Mouse (Mus musculus) ES-E14 (cell line): Measurements from ENCODE around the gene Iqsec1. TPM values are rescaled to one million over a fixed set of nuclear protein-coding genes. Genes with fewer than 3 reads are reported as not detected.
A peak's percentile ranks its signal among the peaks of the same experiment; 100 is the strongest.

Experiments
- DNase-seq: peaks from one replicate; pipeline ENCODE4 v3.0.0-alpha.2; 2013; ENCODE audit warnings: low read depth, low spot score
- H3K27ac ChIP-seq: 2 replicates; pipeline ENCODE4 v1.5.1; 2012; ENCODE audit warnings: low read depth, mild to moderate bottlenecking, low read length, moderate library complexity, mixed read lengths; ENCODE audit not compliant: poor library complexity, insufficient read depth, severe bottlenecking
- H3K36me3 ChIP-seq: 2 replicates; pipeline ENCODE4 v1.6.1; 2012; ENCODE audit warnings: mild to moderate bottlenecking, low read length, moderate library complexity, mixed read lengths; ENCODE audit not compliant: control insufficient read depth, poor library complexity, insufficient read depth, severe bottlenecking
- H3K4me1 ChIP-seq, 2 experiments: fragments of 150-350 bp in 1 of 2; sonication (generic) in 1 of 2; 2 replicates each; pipeline ENCODE4 v1.6.1; 2012; ENCODE audit warnings: low read length in 2 of 2, mild to moderate bottlenecking in 1 of 2, mixed read lengths in 1 of 2; ENCODE audit not compliant: control insufficient read depth in 2 of 2, insufficient read depth in 2 of 2, poor library complexity in 1 of 2
- H3K4me3 ChIP-seq, 2 experiments: fragments of 150-350 bp in 1 of 2; sonication (generic) in 1 of 2; 2 replicates each; pipeline ENCODE4 v1.5.1; 2012; ENCODE audit warnings: low read length in 2 of 2, low read depth in 1 of 2, mild to moderate bottlenecking in 1 of 2, mixed read lengths in 1 of 2; ENCODE audit not compliant: insufficient read depth in 1 of 2, poor library complexity in 1 of 2, severe bottlenecking in 1 of 2
- H3K9ac ChIP-seq: 2 replicates; pipeline ENCODE4 v1.6.1; 2012; ENCODE audit warnings: low read depth, mild to moderate bottlenecking, low read length, mixed read lengths; ENCODE audit not compliant: poor library complexity, insufficient read depth, severe bottlenecking
- H3K9me3 ChIP-seq: fragments of 150-350 bp; sonication (generic); 2 replicates; pipeline ENCODE4 v1.6.1; 2012; ENCODE audit warnings: low read depth, mild to moderate bottlenecking, low read length; ENCODE audit not compliant: control insufficient read depth, insufficient read depth
- CHD2 ChIP-seq: IDR thresholded peaks from 2 replicates; pipeline ENCODE4 v1.6.1; 2014; ENCODE audit warnings: mild to moderate bottlenecking, low read depth, low read length, inconsistent platforms
- HCFC1 ChIP-seq: IDR thresholded peaks from 2 replicates; pipeline ENCODE4 v1.6.1; 2012; ENCODE audit warnings: low read length, inconsistent platforms, borderline replicate concordance; ENCODE audit not compliant: insufficient read depth
- MAFK ChIP-seq: IDR thresholded peaks from 2 replicates; pipeline ENCODE4 v1.6.1; 2014; ENCODE audit warnings: mild to moderate bottlenecking, low read depth, low read length, inconsistent platforms; ENCODE audit not compliant: insufficient read depth
- ZC3H11A ChIP-seq: IDR thresholded peaks from 2 replicates; pipeline ENCODE4 v1.6.1; 2012; ENCODE audit warnings: low read depth, mild to moderate bottlenecking, inconsistent platforms, low read length, borderline replicate concordance
- ZNF384 ChIP-seq: IDR thresholded peaks from 2 replicates; pipeline ENCODE4 v1.6.1; 2012; ENCODE audit warnings: low read depth, low read length, inconsistent platforms
- in situ Hi-C, 2 experiments: fragments of 600-800 bp; cut with MboI; formaldehyde crosslinking; loops; one replicate each; pipeline ENCODE4 v1.15.1; 2025; ENCODE audit warnings: low sequenced_read_pairs in 2 of 2, inconsistent platforms in 1 of 2; ENCODE audit not compliant: unreplicated experiment in 2 of 2
- total RNA-seq: library from RNA; depleted of rRNA; stranded (reverse); fragments of 300-350 nt; gene quantifications from 2 replicates; pipeline ENCODE4 v1.2.3, GENCODE M21; 2012

The Iqsec1 gene
- total RNA-seq, 1 experiment = 18.8 TPM

GRCm38 (mm10) chr6:90731327-90731726 lies 257.2 kb downstream of the Iqsec1 start:
- Histone ChIP-seq H3K9me3 (no peaks in the 10 kb centered on the region), H3K27ac (no peak overlapping the region), H3K36me3 (no peaks in the 10 kb centered on the region), H3K4me3 (no peak overlapping the region), H3K4me1 (peaks cover 0 to 17% of the 10 kb centered on the region in 2 experiments; a peak in 1 of 4 replicates), H3K9ac (no peak overlapping the region)
- in situ Hi-C loops = no loop called here
- TF ChIP-seq ZC3H11A (no peak), CHD2 (no peak), MAFK (no peak), ZNF384 (no peak), HCFC1 (no peak)
- DNase-seq = no peak

GRCm38 (mm10) chr6:90729829-90730228 lies 258.7 kb downstream of the Iqsec1 start:
- Histone ChIP-seq H3K4me1 (peaks cover 0 to 14% of the 10 kb centered on the region in 2 experiments; a peak in 1 of 4 replicates), H3K9ac (no peak overlapping the region), H3K9me3 (no peaks in the 10 kb centered on the region), H3K27ac (peak overlapping the region; percentile 59; the same call in 1 of the 2 replicates), H3K4me3 (no peak overlapping the region), H3K36me3 (no peaks in the 10 kb centered on the region)
- TF ChIP-seq ZC3H11A (no peak), HCFC1 (no peak), CHD2 (no peak), MAFK (no peak), ZNF384 (no peak)
- in situ Hi-C loops = no loop called here
- DNase-seq = no peak

DNA sequence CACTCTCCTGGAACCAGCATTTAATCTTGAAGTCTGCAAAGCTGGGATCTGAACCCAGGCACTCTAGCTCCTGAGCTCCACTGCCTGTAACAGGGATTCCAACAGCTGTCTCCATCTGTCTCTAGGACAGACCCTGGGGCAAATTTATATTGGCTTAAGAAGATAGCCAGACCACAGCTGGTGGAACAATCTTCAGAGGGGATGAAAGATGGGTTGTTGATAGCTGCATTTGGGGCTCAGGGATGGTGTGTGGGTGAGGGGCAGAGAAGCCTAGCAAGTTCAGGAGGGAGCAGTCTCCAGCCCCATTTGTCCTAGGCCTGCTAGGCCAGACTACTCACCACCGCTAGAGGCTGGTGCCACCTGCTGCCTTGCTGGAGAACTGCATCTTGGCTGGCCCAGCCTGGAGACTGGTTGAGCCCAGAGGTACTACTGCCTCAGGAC lies 260.0 kb downstream of the Iqsec1 start:
- no peak; the same call in 1 of the 2 replicates for TF ChIP-seq ZC3H11A
- TF ChIP-seq MAFK = no peak
- no peak for TF ChIP-seq ZNF384
- no peak for TF ChIP-seq CHD2
- TF ChIP-seq HCFC1 = no peak
- Histone ChIP-seq H3K27ac (no peak overlapping the region), H3K36me3 (no peaks in the 10 kb centered on the region), H3K9me3 (no peaks in the 10 kb centered on the region), H3K4me3 (no peak overlapping the region), H3K9ac (no peak overlapping the region), H3K4me1 (peaks cover 0 to 14% of the 10 kb centered on the region in 2 experiments; a peak in 1 of 4 replicates)
- DNase-seq = no peak
- in situ Hi-C loops = no loop called here

DNA sequence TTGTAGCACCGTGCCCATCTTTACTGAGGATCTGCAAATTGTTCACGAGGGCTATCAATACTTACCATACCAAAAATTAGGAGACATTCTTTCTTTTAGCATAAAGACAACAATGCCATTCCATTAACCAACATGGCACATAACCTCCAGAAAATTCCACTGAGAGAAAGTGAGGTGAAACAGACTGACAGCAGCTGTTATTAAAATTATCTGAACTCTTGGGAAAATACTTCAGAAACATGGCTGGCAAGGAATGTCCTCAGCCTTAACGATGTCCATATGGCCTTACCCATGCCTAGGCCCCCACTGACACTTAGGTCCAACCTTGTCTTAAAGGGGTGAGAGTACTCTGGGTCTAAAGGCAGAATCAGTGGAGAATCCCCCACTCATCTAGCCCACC lies 260.7 kb downstream of the Iqsec1 start:
- H3K27ac ChIP-seq = no peak overlapping the region
- no peak overlapping the region for H3K9ac ChIP-seq
- in situ Hi-C loops = no loop called here
- no peak for DNase-seq
- peaks cover 0 to 14% of the 10 kb centered on the region in 2 experiments; a peak in 1 of 4 replicates for H3K4me1 ChIP-seq
- peaks cover 2% of the 10 kb centered on the region; the same call in 1 of the 2 replicates for H3K36me3 ChIP-seq
- H3K9me3 ChIP-seq = no peaks in the 10 kb centered on the region
- H3K4me3 ChIP-seq = no peak overlapping the region
- no peak for TF ChIP-seq ZNF384

- in situ Hi-C loops = no loop called here
- peaks cover 0 to 14% of the 10 kb centered on the region in 2 experiments; a peak in 1 of 4 replicates for H3K4me1 ChIP-seq
- no peak for DNase-seq
Measured at GRCm38 (mm10) chr6:90726711-90727122, 261.8 kb downstream of the Iqsec1 start.

More at GRCm38 (mm10) chr6:90726711-90727122, 261.8 kb downstream of the Iqsec1 start:
- TF ChIP-seq ZC3H11A = no peak
- TF ChIP-seq CHD2 = no peak
- no peak for TF ChIP-seq ZNF384
- TF ChIP-seq MAFK = no peak
- TF ChIP-seq HCFC1 = no peak
- Histone ChIP-seq H3K4me3 (no peak overlapping the region), H3K9me3 (no peaks in the 10 kb centered on the region), H3K27ac (no peak overlapping the region), H3K36me3 (peaks cover 2% of the 10 kb centered on the region; the same call in 1 of the 2 replicates), H3K9ac (no peak overlapping the region)
